Mouse (Mus musculus) cortical plate, adult 2 months (tissue): Measurements from ENCODE around the gene Col18a1.

Experiments used
- CTCF ChIP-seq: fragments of 200-500 bp; IDR thresholded peaks from 2 replicates; pipeline ENCODE4 v1.5.1; 2011; ENCODE audit warnings: mild to moderate bottlenecking, control low read depth, low read length; ENCODE audit not compliant: insufficient read depth; ENCODE audit errors: extremely low read depth
- POLR2A ChIP-seq: fragments of 200-500 bp; IDR thresholded peaks from 2 replicates; pipeline ENCODE4 v1.6.1; 2011; ENCODE audit warnings: mild to moderate bottlenecking, low read length, control low read depth; ENCODE audit not compliant: insufficient read depth; ENCODE audit errors: extremely low read depth

DNA sequence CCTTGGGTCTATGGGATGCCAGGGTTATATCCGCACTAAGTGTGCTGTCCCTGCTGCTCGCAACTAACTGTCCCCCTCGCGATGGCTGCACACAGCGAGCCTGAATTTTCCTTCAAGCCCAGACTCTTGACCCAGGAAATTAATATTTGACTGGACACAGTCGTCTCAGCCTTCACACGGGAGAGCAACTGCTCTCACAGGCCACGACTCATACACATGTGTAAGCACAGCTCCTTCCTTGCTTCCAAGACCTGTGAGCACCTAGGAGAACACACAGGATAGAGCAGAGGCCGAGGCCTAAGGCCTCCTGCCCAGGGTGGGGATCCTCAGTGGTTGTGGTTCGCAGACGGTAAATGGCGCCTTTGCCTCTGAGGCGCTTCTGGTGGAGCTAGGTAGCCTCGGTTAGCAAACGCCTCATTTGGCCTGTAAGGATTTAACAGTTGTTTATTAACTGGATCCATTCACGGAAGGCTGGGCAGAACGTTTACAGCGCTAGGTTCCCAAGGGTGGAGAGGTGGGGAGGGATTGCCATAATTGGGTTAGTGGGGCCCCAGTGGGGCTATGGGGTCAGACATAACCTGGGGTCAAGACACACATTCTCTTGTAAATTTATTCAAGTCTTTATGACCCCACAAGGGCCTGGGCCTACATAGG, 41.1 kb downstream of the Col18a1 start:
- TF ChIP-seq CTCF (no peak), POLR2A (no peak)
